Mouse (Mus musculus): ENCODE measurements around the gene Fam13a. TPM values are rescaled to one million over a fixed set of nuclear protein-coding genes. Genes with fewer than 3 reads are reported as not detected.

Fam13a gene
- polyA plus RNA-seq, 1 experiment from 2014 or later, result 5.7 TPM

GRCm38 (mm10) chr6:58920735-58921134 lies 103.6 kb downstream of the Fam13a start:
- 78% methylated on average over 6 of the region's 6 CpGs for WGBS
- H3K27me3 ChIP-seq (ENCODE audit: insufficient read depth, poor library complexity, severe bottlenecking), result no peaks in the 10 kb centered on the region

GRCm38 (mm10) chr6:58916498-58916897 lies 107.9 kb downstream of the Fam13a start:
- no peak overlapping the region for H3K4me3 ChIP-seq
- H3K27me3 ChIP-seq (ENCODE audit: insufficient read depth, poor library complexity, severe bottlenecking), result no peaks in the 10 kb centered on the region
- WGBS, result 78% methylated on average over 5 of the region's 5 CpGs
- H3K9me3 ChIP-seq, result no peaks in the 10 kb centered on the region
- no peak for DNase-seq (ENCODE audit: low spot score)
- no peak overlapping the region for H3K27ac ChIP-seq
- no peaks in the 10 kb centered on the region for H3K4me1 ChIP-seq
- H3K36me3 ChIP-seq, result peaks cover 11% of the 10 kb centered on the region; the same call in 1 of the 2 replicates

More at GRCm38 (mm10) chr6:58920735-58921134, 103.6 kb downstream of the Fam13a start:
- Histone ChIP-seq H3K9me3 (no peaks in the 10 kb centered on the region), H3K36me3 (peaks cover 11% of the 10 kb centered on the region; the same call in 1 of the 2 replicates), H3K4me3 (no peak overlapping the region), H3K27ac (no peak overlapping the region), H3K4me1 (no peaks in the 10 kb centered on the region)
- DNase-seq (ENCODE audit: low spot score), result no peak

GRCm38 (mm10) chr6:58913971-58914370 lies 110.4 kb downstream of the Fam13a start:
- Histone ChIP-seq H3K9me3 (no peaks in the 10 kb centered on the region), H3K27ac (no peak overlapping the region), H3K4me3 (no peak overlapping the region), H3K27me3 (ENCODE audit: insufficient read depth, poor library complexity, severe bottlenecking) (no peaks in the 10 kb centered on the region), H3K36me3 (peaks cover 9% of the 10 kb centered on the region; the same call in 1 of the 2 replicates), H3K4me1 (no peaks in the 10 kb centered on the region)
- WGBS, result 87% methylated on average over 5 of the region's 5 CpGs
- DNase-seq (ENCODE audit: low spot score), result no peak

- 79% methylated on average over 3 of the region's 3 CpGs for WGBS
- H3K36me3 ChIP-seq, result peaks cover 6% of the 10 kb centered on the region; the same call in 1 of the 2 replicates
- H3K27ac ChIP-seq, result no peak overlapping the region
- no peaks in the 10 kb centered on the region for H3K27me3 ChIP-seq (ENCODE audit: insufficient read depth, poor library complexity, severe bottlenecking)
- H3K9me3 ChIP-seq, result no peaks in the 10 kb centered on the region
- H3K4me1 ChIP-seq, result no peaks in the 10 kb centered on the region
- H3K4me3 ChIP-seq, result no peak overlapping the region
- no peak for DNase-seq (ENCODE audit: low spot score)
Measured at GRCm38 (mm10) chr6:58913551-58913950, 110.8 kb downstream of the Fam13a start.

- Histone ChIP-seq H3K4me1 (no peaks in the 10 kb centered on the region), H3K4me3 (no peak overlapping the region), H3K9me3 (no peaks in the 10 kb centered on the region), H3K27me3 (ENCODE audit: insufficient read depth, poor library complexity, severe bottlenecking) (no peaks in the 10 kb centered on the region), H3K27ac (no peak overlapping the region), H3K36me3 (peaks cover 7% of the 10 kb centered on the region)
- no peak for DNase-seq (ENCODE audit: low spot score)
- WGBS, result 84% methylated on average over 5 of the region's 5 CpGs
Measured at GRCm38 (mm10) chr6:58912842-58913241, 111.5 kb downstream of the Fam13a start.

- Histone ChIP-seq H3K4me3 (no peak overlapping the region), H3K27ac (no peak overlapping the region), H3K36me3 (peaks cover 22% of the 10 kb centered on the region), H3K4me1 (no peaks in the 10 kb centered on the region), H3K9me3 (peaks cover 14% of the 10 kb centered on the region), H3K27me3 (ENCODE audit: insufficient read depth, poor library complexity, severe bottlenecking) (no peaks in the 10 kb centered on the region)
- no peak for DNase-seq (ENCODE audit: low spot score)
- WGBS, result 78% methylated on average over 2 of the region's 2 CpGs
Measured at GRCm38 (mm10) chr6:58907791-58908190, 116.6 kb downstream of the Fam13a start.

- Histone ChIP-seq H3K27me3 (ENCODE audit: insufficient read depth, poor library complexity, severe bottlenecking) (no peaks in the 10 kb centered on the region), H3K9me3 (peaks cover 14% of the 10 kb centered on the region), H3K4me1 (no peaks in the 10 kb centered on the region), H3K4me3 (peak overlapping the region; percentile 63), H3K36me3 (peaks cover 22% of the 10 kb centered on the region), H3K27ac (no peak overlapping the region)
- WGBS, result 79% methylated on average over 8 of the region's 8 CpGs
- DNase-seq (ENCODE audit: low spot score), result no peak
Measured at GRCm38 (mm10) chr6:58907336-58907735, 117.0 kb downstream of the Fam13a start.

GRCm38 (mm10) chr6:58906852-58907261 lies 117.5 kb downstream of the Fam13a start, which contains the start of gene Nap1l5:
Gene Nap1l5, minus strand, starts transcription at chr6:58907076.
- WGBS, result 56% methylated on average over 34 of the region's 34 CpGs
- 0 out of 2 replicates have a peak within 1 kb of the TSS, but pooled peaks have one; percentile 48 for H3K27ac ChIP-seq
- H3K4me1 ChIP-seq, result no peaks in the 10 kb centered on the region
- peak within 1 kb of the TSS; percentile 63 for H3K4me3 ChIP-seq
- H3K27me3 ChIP-seq (ENCODE audit: insufficient read depth, poor library complexity, severe bottlenecking), result no peaks in the 10 kb centered on the region
- peaks cover 22% of the 10 kb centered on the region for H3K36me3 ChIP-seq
- no peak for DNase-seq (ENCODE audit: low spot score)
- peaks cover 14% of the 10 kb centered on the region for H3K9me3 ChIP-seq

GRCm38 (mm10) chr6:58904551-58904950 lies 119.8 kb downstream of the Fam13a start:
- Histone ChIP-seq H3K36me3 (peaks cover 20% of the 10 kb centered on the region), H3K4me1 (no peaks in the 10 kb centered on the region), H3K27me3 (ENCODE audit: insufficient read depth, poor library complexity, severe bottlenecking) (no peaks in the 10 kb centered on the region), H3K4me3 (no peak overlapping the region), H3K27ac (no peak overlapping the region), H3K9me3 (peaks cover 14% of the 10 kb centered on the region)
- no peak for DNase-seq (ENCODE audit: low spot score)
- 54% methylated on average over 3 of the region's 3 CpGs for WGBS

GRCm38 (mm10) chr6:58903171-58903570 lies 121.2 kb downstream of the Fam13a start:
- Histone ChIP-seq H3K27me3 (ENCODE audit: insufficient read depth, poor library complexity, severe bottlenecking) (no peaks in the 10 kb centered on the region), H3K27ac (no peak overlapping the region), H3K36me3 (peaks cover 20% of the 10 kb centered on the region), H3K4me1 (no peaks in the 10 kb centered on the region), H3K4me3 (no peak overlapping the region), H3K9me3 (peaks cover 14% of the 10 kb centered on the region)
- no peak for DNase-seq (ENCODE audit: low spot score)
- WGBS, result 53% methylated on average over 8 of the region's 8 CpGs

- Histone ChIP-seq H3K36me3 (peaks cover 7% of the 10 kb centered on the region; the same call in 1 of the 2 replicates), H3K4me1 (no peaks in the 10 kb centered on the region), H3K4me3 (no peak overlapping the region), H3K9me3 (no peaks in the 10 kb centered on the region), H3K27me3 (ENCODE audit: insufficient read depth, poor library complexity, severe bottlenecking) (no peaks in the 10 kb centered on the region), H3K27ac (no peak overlapping the region)
- WGBS, result 83% methylated on average over 7 of the region's 7 CpGs
- DNase-seq (ENCODE audit: low spot score), result no peak
Measured at GRCm38 (mm10) chr6:58900536-58900935, 123.8 kb downstream of the Fam13a start.

- DNase-seq (ENCODE audit: low spot score), result no peak
- Histone ChIP-seq H3K4me3 (no peak overlapping the region), H3K9me3 (no peaks in the 10 kb centered on the region), H3K27me3 (ENCODE audit: insufficient read depth, poor library complexity, severe bottlenecking) (no peaks in the 10 kb centered on the region), H3K27ac (no peak overlapping the region), H3K4me1 (no peaks in the 10 kb centered on the region), H3K36me3 (peaks cover 3% of the 10 kb centered on the region; the same call in 1 of the 2 replicates)
- 89% methylated on average over 3 of the region's 3 CpGs for WGBS
Measured at GRCm38 (mm10) chr6:58899076-58899475, 125.3 kb downstream of the Fam13a start.

- no peak overlapping the region for H3K27ac ChIP-seq
Measured at GRCm38 (mm10) chr6:58896648-58897047, 127.7 kb downstream of the Fam13a start.

GRCm38 (mm10) chr6:58894994-58895393 lies 129.4 kb downstream of the Fam13a start:
- Histone ChIP-seq H3K27me3 (ENCODE audit: insufficient read depth, poor library complexity, severe bottlenecking) (no peaks in the 10 kb centered on the region), H3K27ac (no peak overlapping the region), H3K4me3 (no peak overlapping the region), H3K36me3 (peaks cover 16% of the 10 kb centered on the region; the same call in 1 of the 2 replicates), H3K9me3 (no peaks in the 10 kb centered on the region), H3K4me1 (no peaks in the 10 kb centered on the region)
- 84% methylated on average over 4 of the region's 4 CpGs for WGBS
- no peak for DNase-seq (ENCODE audit: low spot score)

More at GRCm38 (mm10) chr6:58896648-58897047, 127.7 kb downstream of the Fam13a start:
- DNase-seq (ENCODE audit: low spot score), result no peak
- no peaks in the 10 kb centered on the region for H3K9me3 ChIP-seq
- WGBS, result 80% methylated on average over 3 of the region's 3 CpGs
- no peak overlapping the region for H3K4me3 ChIP-seq
- H3K4me1 ChIP-seq, result no peaks in the 10 kb centered on the region
- no peaks in the 10 kb centered on the region for H3K27me3 ChIP-seq (ENCODE audit: insufficient read depth, poor library complexity, severe bottlenecking)
- peaks cover 10% of the 10 kb centered on the region; the same call in 1 of the 2 replicates for H3K36me3 ChIP-seq
